Mouse (Mus musculus): Measurements from ENCODE around the gene Ddx25.
A peak's percentile ranks its signal among the peaks of the same experiment; 100 is the strongest.

Gene Ddx25

DNA sequence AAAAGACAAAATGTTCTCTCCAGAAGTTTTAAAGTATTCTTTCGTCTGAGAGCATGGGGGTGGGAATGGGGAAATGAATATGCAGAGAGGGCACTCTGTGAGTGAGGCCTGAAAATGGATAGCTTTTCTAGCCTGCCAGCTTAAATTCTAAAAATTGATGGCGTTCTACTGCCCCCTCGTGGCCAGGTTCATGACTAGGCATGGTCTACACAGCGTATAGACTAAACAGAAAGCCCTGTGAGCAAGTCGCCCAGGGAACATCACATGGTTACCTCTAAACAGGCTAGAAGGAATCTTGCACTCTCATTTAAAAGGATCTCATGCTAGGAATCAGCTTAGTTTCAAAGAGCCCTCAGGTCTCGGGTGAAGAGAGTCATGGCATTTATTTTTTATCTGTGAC lies 16.8 kb downstream of the Ddx25 start:
- DNase-seq (ENCODE audit: low spot score in 2 of 2): peak; percentile 74 to 91

DNA sequence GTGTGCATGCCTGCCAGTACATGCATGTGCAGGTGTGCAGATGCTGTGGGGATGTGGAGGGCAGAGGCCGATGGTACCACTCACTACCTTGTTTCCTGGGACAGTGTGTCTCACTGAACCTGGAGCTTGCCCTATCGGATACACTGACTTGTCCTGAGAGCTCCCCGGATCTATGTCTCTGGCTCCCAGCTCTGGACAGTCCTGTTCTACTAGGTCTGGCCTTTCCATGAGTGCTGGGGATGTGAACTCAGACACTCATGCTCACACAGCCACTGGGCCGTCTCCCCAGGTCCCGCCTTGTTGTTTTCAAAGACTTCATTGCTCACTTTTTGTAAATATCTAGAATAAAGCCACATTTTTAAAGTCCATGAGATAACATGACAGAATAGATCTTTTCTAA lies 17.3 kb downstream of the Ddx25 start:
- no peak for DNase-seq (ENCODE audit: low spot score in 2 of 2)

DNA sequence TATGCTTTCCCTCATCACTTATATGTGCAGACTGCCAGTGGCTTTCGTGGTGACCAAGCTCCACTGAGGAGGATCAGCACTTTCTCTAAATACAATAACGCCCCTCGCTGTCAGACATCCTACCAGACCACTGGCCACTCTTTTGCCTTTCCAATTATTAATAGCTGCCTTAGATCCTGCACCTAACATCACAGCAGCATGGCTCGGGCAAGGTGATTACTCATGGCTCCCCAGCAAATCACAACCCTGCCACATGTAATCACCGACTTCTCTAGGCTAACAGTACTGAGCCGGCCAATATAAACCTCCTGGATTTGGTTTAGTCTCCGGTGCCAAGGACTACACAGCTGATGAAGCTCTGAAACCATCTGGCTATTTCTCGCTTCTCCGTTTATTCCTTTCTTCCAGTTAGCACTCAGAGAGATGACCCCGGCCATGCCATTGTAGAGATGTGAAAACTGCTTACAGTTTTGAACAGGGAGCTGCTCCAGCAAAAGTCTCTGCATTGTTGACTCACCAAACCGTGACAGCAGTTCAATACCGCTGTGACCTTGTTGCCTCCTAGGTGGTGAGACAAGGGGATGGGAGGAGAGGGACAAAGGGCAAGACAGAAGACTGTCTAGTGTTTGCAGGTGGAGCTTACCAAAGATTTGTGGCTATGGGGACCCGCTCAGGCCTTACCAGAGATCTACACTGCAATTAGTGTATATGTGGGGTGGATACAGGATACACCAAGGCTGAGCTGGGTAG lies 19.2 kb downstream of the Ddx25 start:
- DNase-seq (ENCODE audit: low spot score in 2 of 2): no peak

DNA sequence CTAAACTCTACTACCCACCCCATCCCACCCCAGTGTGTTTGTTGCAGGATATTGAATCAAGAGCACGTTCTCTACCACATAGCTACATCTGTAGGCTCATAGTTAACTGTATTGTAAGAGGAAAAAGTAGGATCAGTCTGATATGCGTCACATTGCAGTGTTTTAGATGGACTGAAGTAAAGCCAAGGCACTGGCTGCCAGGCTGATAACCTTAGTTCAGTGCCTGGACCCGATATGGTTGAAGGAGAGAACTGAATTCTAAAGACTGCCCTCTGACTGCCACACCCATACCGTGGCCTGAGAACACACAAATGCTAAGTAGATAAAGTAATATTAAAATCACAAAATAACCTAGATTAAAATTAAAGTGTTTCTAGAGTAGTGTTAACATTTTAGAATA lies 22.5 kb downstream of the Ddx25 start:
- no peak for DNase-seq (ENCODE audit: low spot score in 2 of 2)

DNA sequence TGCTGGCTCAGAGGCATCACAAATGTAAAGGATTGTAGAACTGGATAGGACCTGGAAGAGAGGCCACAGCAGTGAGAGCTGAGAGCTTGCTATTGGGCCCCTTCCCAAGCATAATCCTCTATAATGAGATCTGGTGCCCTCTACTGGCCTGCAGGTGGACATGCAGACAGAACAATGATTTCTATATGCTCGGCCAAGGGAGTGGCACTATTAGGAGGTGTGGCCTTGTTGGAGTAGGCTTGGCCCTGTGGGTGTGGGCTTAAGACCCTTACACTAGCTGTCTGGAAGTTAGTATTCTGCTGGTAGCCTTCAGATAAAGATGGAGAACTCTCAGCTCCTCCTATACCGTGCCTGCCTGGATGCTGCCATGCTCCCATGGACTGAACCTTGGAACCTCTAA lies 23.2 kb downstream of the Ddx25 start:
- peak in 1 of 2 experiments; percentile 21 for DNase-seq (ENCODE audit: low spot score in 2 of 2)

DNA sequence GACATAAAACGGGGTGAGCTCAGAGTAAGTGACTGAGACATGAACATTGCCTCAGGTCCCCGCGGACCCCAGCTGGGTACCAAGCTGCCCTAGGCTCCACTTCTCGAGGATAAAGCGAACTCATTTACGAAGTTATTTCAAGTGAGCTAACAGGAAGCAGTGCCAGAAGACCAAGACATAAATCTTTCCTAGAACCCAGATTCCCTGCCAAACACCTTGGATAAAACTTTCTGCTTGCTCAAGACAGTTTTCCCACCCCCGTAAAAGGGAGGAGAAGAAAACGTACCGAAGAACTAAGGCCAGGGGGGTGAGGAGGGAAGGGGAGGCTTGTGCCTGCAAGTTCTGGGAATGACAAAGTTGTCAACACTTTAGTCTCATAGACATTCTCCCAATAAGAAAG lies 25.1 kb downstream of the Ddx25 start:
- DNase-seq (ENCODE audit: low spot score in 2 of 2): no peak

DNA sequence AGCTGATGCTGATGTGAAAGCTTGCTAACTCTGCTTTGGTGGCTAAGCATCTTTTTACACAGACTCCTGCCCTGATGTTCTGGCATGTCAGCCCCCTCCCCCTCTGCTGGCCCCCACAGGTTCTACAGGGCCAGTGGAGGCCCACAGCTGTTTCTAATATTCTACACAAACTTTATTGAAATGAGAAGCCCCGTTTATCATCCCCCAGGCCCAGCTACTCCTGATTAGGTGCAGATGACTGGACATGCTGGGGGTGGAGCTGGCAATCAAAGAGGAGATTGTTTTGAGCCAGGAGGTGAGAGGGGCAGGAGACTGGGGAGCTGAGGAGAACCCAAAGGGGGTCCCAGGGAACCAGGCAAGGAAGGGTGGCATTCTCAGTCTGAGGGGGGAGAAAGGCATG lies 28.5 kb downstream of the Ddx25 start:
- DNase-seq (ENCODE audit: low spot score in 2 of 2): no peak

DNA sequence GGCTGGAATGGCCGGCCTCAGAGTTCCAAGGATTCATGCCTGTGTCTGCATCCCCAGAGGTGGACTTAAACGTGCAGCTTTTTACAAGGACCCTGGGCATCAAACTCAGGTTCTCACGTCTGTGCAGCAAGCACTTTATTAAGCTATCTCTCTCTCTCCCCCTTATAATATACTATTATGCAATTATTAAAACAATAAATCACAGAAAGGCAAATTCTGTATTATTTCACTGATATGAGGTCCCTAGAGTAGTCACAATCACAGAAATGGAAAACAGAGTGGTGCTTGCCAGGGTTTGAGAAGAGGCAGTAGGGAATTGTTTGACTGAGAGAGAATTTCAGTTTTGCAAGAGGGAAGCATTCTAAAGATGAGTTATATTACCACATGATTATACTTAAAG lies 29.2 kb downstream of the Ddx25 start:
- DNase-seq (ENCODE audit: low spot score in 2 of 2): no peak

DNA sequence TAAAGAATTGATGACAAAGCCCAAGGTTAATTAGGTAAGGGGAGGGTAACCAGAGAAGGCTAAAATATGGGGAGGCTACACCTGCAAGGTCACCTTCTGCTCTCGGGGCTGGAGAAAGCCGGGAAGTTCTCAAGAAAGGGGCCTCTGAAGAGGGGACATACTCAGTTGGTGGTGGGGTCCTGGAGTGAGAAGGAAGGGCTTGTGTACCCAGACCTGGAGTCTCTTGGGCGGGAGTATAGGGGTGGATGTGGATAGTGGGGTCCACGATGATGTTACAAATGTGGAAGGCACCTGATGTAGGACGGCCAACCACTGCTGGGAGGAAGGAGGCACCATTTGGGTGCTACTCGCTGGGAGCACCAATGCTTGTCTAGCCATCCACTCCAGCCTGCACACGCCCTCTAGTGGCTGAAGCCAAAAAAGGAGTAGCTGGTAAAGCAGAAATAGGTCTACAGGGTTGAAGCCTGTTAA lies 34.4 kb downstream of the Ddx25 start:
- peak; percentile 48 to 74 for DNase-seq (ENCODE audit: low spot score in 2 of 2)

DNA sequence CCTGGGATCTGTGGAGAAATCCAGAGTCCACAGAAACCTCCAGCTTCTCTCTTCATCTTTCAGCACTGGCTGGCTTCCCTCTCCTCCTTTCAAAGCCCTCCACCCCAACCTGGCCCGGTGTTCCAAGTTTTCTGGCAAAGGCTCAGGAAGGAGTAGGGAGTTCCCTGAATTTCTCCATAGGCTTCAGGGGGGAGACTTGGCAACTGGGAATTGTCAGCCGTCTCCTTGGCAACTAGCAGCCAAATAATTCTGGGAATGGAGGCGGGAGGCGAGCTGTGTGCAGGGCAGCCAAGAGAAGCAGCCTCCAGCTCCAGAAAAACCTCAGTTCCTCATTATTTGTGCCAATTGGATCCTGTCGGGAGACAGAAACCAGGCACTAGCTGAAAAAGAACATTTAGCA lies 34.8 kb downstream of the Ddx25 start:
- no peak for DNase-seq (ENCODE audit: low spot score in 2 of 2)

DNA sequence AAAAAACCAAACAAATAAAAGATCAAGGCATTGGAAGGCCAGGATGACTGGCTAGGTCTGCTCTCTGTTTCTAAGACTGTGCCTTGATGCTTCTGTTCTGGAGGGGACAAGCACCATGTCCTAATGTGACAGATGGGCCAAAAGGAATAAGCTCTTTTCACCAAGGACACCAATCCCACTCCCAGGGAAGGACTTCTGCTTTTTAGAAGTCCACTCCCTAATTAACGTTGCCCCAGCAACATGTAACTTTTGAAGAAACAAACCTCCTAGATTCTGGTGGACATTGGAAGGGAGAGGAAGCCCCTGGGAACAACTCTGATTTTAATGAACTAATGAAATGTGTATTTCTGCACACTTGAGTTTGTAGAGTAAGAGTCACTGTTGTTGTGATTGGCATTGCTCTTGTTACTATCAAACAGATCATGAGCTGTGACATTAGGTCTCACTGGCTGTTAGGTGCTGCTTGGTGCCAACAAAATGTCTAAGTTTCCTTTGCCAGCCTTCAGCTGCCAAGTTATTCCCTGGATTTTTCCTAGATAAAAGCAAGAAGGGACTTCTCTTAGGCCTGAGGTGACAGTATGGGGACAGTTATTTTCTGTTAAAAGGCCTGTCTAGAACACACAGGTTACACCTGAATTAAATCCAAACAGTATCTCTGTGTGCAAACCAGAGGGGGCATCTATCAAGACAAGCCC lies 35.4 kb downstream of the Ddx25 start:
- DNase-seq (ENCODE audit: low spot score in 2 of 2): no peak

DNA sequence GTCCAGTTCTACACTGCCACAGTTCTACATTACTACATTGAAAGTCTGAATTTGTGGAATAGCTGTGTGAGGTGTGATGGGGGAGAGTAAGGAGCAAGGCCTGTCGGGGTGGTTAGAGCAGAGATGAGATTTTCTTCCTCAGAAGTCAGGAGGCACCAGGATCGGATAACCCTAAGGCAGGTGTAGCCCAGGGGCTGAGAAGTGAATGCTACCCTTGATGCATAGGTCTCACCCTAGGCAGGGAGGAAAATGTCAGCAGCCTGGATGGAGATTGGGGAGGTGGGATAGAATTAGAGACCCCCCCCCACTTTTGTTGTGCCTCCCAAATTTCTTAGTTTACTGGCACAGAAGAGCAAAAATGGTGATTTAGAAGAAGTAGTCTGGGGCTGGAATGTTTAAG lies 36.1 kb downstream of the Ddx25 start:
- DNase-seq (ENCODE audit: low spot score in 2 of 2): no peak

DNA sequence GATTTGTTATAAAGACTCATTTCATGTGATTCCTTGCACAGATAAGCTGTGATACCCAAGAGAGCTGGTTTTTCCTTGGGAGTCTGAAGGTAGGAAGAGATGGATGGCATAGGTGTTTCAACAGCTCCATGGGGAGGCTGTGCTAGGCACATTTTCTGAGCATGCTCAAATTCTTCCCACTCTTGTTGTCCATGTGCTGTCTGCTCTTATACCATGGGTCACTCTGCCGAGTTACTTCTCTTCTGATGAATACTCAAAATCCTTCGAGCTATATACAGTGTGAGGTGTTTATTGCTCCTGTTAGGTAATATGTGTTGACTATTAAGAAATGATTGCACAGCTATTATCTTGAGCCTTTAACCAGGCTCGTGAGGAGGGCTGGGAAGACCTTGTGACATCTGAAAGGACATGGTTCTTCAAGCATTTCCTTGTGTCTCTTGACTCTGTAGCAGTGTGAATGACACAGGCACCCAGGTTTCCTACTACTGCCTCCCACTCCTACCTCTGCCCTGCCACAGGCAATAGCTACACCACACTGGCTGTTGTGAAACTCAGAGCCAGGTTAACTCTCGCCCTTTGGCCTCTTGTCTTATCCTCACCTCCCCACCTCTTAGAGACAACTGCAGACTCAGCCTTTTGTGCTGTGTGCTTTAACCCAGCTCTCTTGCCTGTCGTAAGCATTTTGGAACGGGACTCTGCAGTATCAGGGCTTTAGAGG lies 37.5 kb downstream of the Ddx25 start:
- no peak for DNase-seq (ENCODE audit: low spot score in 2 of 2)

DNA sequence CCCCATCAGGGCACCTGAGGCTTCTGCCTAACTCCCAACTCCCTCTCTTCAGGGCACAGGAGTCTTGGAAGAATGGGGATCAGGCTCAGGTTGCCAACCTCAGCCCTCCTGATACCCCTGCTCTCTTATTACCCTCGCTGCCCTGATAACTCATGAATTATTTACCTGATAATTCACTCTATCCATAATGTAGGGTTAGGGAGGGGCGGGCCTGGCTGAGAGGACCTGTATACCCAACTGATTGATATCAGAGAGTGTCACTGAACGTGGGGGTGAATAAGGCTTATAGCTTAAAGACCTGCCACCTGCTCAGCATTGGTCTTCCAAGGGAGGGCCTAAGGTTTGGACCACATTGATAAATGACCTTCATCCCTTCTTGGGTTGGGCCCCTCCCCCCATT lies 40.2 kb downstream of the Ddx25 start, which contains the start of gene Gm1113:
Gm1113 (minus strand) TSS at position 101 of the 400 bp plus-strand sequence.
- DNase-seq (ENCODE audit: low spot score in 2 of 2): no peak

DNA sequence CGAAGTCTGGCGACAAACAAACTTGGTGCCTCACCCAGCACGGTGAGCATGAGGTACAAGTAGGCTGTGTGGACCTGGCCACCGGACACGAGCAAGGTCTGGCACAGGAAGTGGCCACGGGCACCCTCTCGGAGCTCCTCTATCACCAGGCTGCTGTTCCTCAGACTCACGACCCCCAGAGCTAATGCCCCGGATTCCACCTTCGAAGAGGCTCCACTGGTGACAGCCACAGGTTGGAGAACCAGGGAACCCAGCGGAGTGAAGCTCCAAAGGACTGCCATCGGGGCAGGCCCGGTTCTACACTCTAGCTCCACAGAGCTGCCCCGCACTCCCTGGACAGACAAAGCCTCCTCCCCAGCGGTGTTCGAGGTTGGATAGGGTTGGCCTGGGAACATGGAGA lies 41.6 kb downstream of the Ddx25 start:
- no peak for DNase-seq (ENCODE audit: low spot score in 2 of 2)

DNA sequence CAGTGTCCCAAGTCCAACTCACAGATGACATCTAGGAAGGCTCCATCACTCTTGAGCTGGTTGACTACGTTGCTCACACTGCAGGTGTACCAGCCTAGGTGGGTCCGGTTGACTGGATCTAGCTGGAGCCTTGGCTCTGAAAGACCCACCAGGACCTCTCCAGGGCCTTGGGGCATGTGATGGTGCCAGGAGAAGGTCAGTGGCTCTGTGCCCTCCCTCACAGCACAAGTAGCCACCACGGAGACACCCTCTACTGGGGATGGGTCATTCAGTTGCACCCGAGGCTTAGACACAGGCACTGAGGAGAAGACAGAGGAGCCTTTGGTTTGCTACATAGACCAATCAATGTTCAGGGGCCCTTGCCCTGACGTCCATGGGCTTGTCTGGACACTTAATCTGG lies 42.1 kb downstream of the Ddx25 start:
- no peak for DNase-seq (ENCODE audit: low spot score in 2 of 2)

DNA sequence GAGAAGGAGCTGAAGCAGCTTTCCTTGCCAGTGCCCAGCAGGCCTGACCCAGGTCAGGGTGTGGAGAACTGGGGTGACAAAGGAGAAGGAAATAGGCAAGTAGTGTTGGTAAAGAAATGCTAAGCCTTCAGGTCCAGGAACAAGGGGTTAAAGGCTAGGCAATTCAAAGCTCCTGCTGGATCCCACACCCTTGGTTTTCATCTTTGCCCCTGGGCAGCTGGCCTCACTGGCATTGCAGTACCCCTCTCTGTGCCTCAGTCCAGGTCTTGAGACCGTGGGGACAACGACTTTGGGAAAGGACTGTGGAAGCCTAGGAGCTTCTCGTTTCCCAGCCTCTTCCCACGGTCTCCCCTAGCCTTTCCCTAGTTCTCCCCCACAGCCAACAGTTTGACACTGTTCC lies 44.4 kb downstream of the Ddx25 start:
- DNase-seq (ENCODE audit: low spot score in 2 of 2): no peak

DNA sequence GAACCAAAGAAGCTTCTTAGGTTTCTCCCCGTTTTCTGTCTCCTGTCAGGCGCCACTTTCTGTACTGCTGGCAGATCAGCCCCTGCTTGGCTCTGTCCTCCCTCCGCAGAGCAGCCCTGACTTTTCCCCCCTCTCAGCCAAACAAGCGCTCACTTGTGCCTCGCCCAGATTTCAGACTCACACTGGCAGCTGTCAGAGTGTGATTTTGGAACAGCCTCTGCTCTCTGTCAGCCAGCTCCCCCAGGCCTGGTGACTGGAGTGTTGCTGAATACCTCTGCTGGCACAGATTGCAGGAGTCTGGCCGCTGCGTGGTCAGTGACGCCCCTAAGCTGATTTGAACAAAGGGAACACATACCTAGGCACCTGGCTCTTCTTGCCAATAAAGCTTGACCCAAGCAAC lies 50.1 kb downstream of the Ddx25 start:
- DNase-seq (ENCODE audit: low spot score in 2 of 2): no peak

DNA sequence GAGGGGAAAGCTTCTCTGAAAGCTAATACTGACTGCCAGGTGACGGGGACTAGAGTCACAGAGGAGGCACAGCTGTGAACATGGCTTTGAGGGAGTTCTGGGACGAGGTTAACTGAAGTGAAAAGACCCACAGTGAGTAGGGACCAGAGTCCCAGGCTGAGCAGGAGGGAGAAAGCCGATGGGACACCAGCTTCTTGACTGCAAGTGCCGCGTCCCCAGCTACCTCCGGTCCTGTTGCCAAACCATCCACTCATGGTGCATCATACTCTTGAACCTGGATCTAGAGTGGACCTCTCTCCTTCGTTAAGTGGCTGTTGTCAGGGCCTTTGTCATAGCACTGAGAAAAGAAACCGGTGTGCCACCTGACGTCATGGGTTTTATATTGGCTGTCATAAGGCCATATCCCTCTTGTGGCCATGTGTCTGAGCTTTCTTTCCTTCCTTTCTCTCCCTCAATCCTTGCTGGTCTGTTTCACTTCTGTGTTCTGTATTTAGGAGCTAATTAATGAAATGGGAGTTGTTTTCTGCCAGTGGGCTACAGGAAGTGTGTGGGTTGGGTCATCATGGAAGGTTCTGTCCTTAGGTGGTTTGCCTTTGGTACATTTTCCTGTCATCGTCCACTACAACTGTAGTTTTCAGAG lies 55.8 kb downstream of the Ddx25 start:
- no peak for DNase-seq (ENCODE audit: low spot score in 2 of 2)

DNA sequence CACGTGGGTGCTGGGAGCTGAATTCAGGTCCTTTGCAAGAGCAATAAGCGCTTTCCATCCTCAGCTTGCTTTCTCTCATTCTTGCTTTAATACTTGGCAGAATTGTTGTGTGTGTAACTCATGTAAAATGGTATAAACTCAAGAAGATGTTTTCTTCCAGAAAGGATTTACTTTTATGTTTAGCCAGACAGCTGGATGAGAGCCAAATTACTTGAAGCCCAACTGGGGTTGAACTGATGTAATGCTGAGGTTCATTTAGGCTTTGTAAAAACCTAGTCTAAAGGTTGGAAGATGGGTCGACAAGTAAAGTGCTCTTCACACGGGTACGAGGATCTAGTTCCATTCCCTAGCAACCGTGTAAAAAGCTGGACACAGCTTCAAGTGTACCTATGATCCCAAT lies 58.4 kb downstream of the Ddx25 start:
- DNase-seq (ENCODE audit: low spot score in 2 of 2): no peak

DNA sequence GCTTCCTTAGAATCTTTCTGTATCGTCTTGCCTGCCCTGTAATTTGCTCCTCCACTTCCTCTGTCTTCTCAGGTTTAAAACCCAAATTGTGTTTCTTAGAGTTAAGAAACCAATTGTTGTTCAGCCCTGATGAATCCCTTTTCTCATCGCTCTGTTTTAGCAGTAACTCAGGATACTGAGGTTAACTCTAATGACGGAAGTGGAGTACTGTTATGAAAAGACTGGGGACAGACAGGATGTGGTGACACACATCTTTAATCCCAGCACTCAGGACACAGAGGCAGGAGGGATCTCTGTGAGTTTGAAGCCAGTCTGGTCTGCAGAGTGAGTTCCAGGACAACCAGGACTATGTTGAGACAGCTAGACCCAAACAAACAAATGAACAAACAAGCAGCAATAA lies 62.9 kb downstream of the Ddx25 start:
- no peak for DNase-seq (ENCODE audit: low spot score in 2 of 2)

DNA sequence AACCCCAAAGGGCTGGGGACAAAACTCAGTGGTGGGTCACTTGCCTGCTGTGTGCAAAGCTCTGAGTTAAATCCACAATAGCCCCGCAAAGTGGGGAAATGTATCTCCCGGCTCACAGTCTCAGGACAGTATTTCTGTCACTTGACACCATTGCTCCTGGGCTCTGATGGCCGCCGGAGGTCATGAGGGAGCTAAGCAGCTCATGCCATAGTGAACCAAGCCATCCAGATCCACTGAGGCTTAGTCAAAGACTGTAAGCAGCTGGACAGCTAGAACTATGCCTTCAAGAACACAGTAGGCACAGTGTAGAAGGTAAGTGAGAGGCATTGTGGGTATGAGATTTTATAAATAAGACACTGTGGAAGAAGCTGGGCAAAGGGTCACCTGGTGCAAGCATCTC lies 63.4 kb downstream of the Ddx25 start:
- DNase-seq (ENCODE audit: low spot score in 2 of 2): no peak

All from spleen, postnatal 4 days (tissue).